Mouse (Mus musculus): ENCODE results near the gene Dnajc27. TPM values are rescaled to one million over a fixed set of nuclear protein-coding genes. Genes with fewer than 3 reads are reported as not detected.

Gene Dnajc27
- polyA plus RNA-seq, 1 experiment from 2014 or later, result 22.4 TPM

- no peak overlapping the region for H3K9ac ChIP-seq
- no peaks in the 10 kb centered on the region; the same call in 1 of the 2 replicates for H3K36me3 ChIP-seq (replicated peaks)
- no peak for ATAC-seq (replicated peaks)
- H3K4me2 ChIP-seq, result no peak overlapping the region
- H3K4me1 ChIP-seq, result no peaks in the 10 kb centered on the region
- no peaks in the 10 kb centered on the region for H3K27me3 ChIP-seq (replicated peaks)
- no peaks in the 10 kb centered on the region for H3K9me3 ChIP-seq
- no peak overlapping the region for H3K4me3 ChIP-seq
- 87% methylated on average over 9 of the region's 9 CpGs for WGBS
- no peak overlapping the region for H3K27ac ChIP-seq
Measured at GRCm38 (mm10) chr12:4116132-4116531, 33.7 kb downstream of the Dnajc27 start.

- Histone ChIP-seq H3K4me1 (no peaks in the 10 kb centered on the region), H3K9me3 (no peaks in the 10 kb centered on the region), H3K9ac (no peak overlapping the region), H3K4me3 (no peak overlapping the region), H3K4me2 (no peak overlapping the region), H3K27me3 (replicated peaks) (no peaks in the 10 kb centered on the region), H3K27ac (no peak overlapping the region), H3K36me3 (replicated peaks) (no peaks in the 10 kb centered on the region; the same call in 1 of the 2 replicates)
- ATAC-seq (replicated peaks), result no peak
- WGBS, result 85% methylated on average over 3 of the region's 3 CpGs
Measured at GRCm38 (mm10) chr12:4117136-4117535, 34.8 kb downstream of the Dnajc27 start.

GRCm38 (mm10) chr12:4117579-4117978 lies 35.2 kb downstream of the Dnajc27 start:
- Histone ChIP-seq H3K27me3 (replicated peaks) (no peaks in the 10 kb centered on the region), H3K4me1 (no peaks in the 10 kb centered on the region), H3K9me3 (no peaks in the 10 kb centered on the region), H3K4me2 (no peak overlapping the region), H3K9ac (no peak overlapping the region), H3K4me3 (no peak overlapping the region), H3K27ac (no peak overlapping the region), H3K36me3 (replicated peaks) (no peaks in the 10 kb centered on the region; the same call in 1 of the 2 replicates)
- WGBS, result 77% methylated on average over 4 of the region's 4 CpGs
- ATAC-seq (replicated peaks), result no peak

- H3K27ac ChIP-seq, result no peak overlapping the region
- H3K27me3 ChIP-seq (replicated peaks), result no peaks in the 10 kb centered on the region
- H3K36me3 ChIP-seq (replicated peaks), result no peaks in the 10 kb centered on the region
- no peaks in the 10 kb centered on the region for H3K9me3 ChIP-seq
- ATAC-seq (replicated peaks), result no peak
- no peak overlapping the region for H3K4me3 ChIP-seq
- H3K4me1 ChIP-seq, result no peaks in the 10 kb centered on the region
- WGBS, result 85% methylated on average over 7 of the region's 7 CpGs
- H3K4me2 ChIP-seq, result no peak overlapping the region
- no peak overlapping the region for H3K9ac ChIP-seq
Measured at GRCm38 (mm10) chr12:4127346-4127745, 45.0 kb downstream of the Dnajc27 start.

GRCm38 (mm10) chr12:4132941-4133846 lies 50.8 kb downstream of the Dnajc27 start, which contains the start of gene Adcy3:
Gene Adcy3, plus strand, starts transcription at chr12:4133103.
- ATAC-seq (replicated peaks), result peak; percentile 89
- H3K9me3 ChIP-seq, result no peaks in the 10 kb centered on the region
- peak within 1 kb of the TSS; percentile 66 for H3K9ac ChIP-seq
- no peaks in the 10 kb centered on the region for H3K27me3 ChIP-seq (replicated peaks)
- peak within 1 kb of the TSS; percentile 87 for H3K4me2 ChIP-seq
- peak within 1 kb of the TSS; percentile 61 for H3K4me3 ChIP-seq
- peaks cover 34% of the 10 kb centered on the region for H3K4me1 ChIP-seq
- H3K36me3 ChIP-seq (replicated peaks), result no peaks in the 10 kb centered on the region
- H3K27ac ChIP-seq, result peak within 1 kb of the TSS; percentile 75
- 2% methylated on average over 68 of the region's 83 CpGs for WGBS

GRCm38 (mm10) chr12:4133847-4134212 lies 51.4 kb downstream of the Dnajc27 start:
- Histone ChIP-seq H3K9me3 (no peaks in the 10 kb centered on the region), H3K27me3 (replicated peaks) (no peaks in the 10 kb centered on the region), H3K4me1 (peaks cover 34% of the 10 kb centered on the region), H3K36me3 (replicated peaks) (no peaks in the 10 kb centered on the region), H3K4me3 (peak overlapping the region; percentile 61), H3K4me2 (peak overlapping the region; percentile 87), H3K9ac (peak overlapping the region; percentile 66), H3K27ac (peak overlapping the region; percentile 75)
- WGBS, result 33% methylated on average over 11 of the region's 11 CpGs
- ATAC-seq (replicated peaks), result peak; percentile 51

GRCm38 (mm10) chr12:4143179-4143578 lies 60.8 kb downstream of the Dnajc27 start:
- no peaks in the 10 kb centered on the region for H3K9me3 ChIP-seq
- no peak overlapping the region for H3K4me2 ChIP-seq
- no peak overlapping the region for H3K4me3 ChIP-seq
- no peaks in the 10 kb centered on the region for H3K36me3 ChIP-seq (replicated peaks)
- H3K4me1 ChIP-seq, result no peaks in the 10 kb centered on the region
- H3K27ac ChIP-seq, result no peak overlapping the region
- ATAC-seq (replicated peaks), result no peak
- H3K27me3 ChIP-seq (replicated peaks), result no peaks in the 10 kb centered on the region
- 88% methylated on average over 5 of the region's 5 CpGs for WGBS
- no peak overlapping the region for H3K9ac ChIP-seq

- Histone ChIP-seq H3K9me3 (no peaks in the 10 kb centered on the region), H3K27ac (no peak overlapping the region), H3K36me3 (replicated peaks) (no peaks in the 10 kb centered on the region), H3K4me1 (no peaks in the 10 kb centered on the region), H3K9ac (no peak overlapping the region), H3K27me3 (replicated peaks) (no peaks in the 10 kb centered on the region), H3K4me3 (no peak overlapping the region), H3K4me2 (no peak overlapping the region)
- ATAC-seq (replicated peaks), result no peak
- 88% methylated on average over 2 of the region's 2 CpGs for WGBS
Measured at GRCm38 (mm10) chr12:4150936-4151335, 68.6 kb downstream of the Dnajc27 start.

GRCm38 (mm10) chr12:4151969-4152368 lies 69.6 kb downstream of the Dnajc27 start:
- WGBS, result 88% methylated on average over 3 of the region's 3 CpGs
- no peak for ATAC-seq (replicated peaks)
- H3K9me3 ChIP-seq, result no peaks in the 10 kb centered on the region
- no peaks in the 10 kb centered on the region for H3K27me3 ChIP-seq (replicated peaks)
- no peak overlapping the region for H3K9ac ChIP-seq
- H3K4me2 ChIP-seq, result no peak overlapping the region
- H3K27ac ChIP-seq, result no peak overlapping the region
- no peaks in the 10 kb centered on the region for H3K36me3 ChIP-seq (replicated peaks)
- H3K4me1 ChIP-seq, result no peaks in the 10 kb centered on the region
- no peak overlapping the region for H3K4me3 ChIP-seq

GRCm38 (mm10) chr12:4157466-4157865 lies 75.1 kb downstream of the Dnajc27 start:
- no peak overlapping the region for H3K27ac ChIP-seq
- ATAC-seq (replicated peaks), result no peak
- H3K9me3 ChIP-seq, result no peaks in the 10 kb centered on the region
- H3K4me1 ChIP-seq, result no peaks in the 10 kb centered on the region
- H3K9ac ChIP-seq, result no peak overlapping the region
- H3K4me2 ChIP-seq, result no peak overlapping the region
- no peaks in the 10 kb centered on the region for H3K36me3 ChIP-seq (replicated peaks)
- H3K27me3 ChIP-seq (replicated peaks), result no peaks in the 10 kb centered on the region
- 85% methylated on average over 2 of the region's 2 CpGs for WGBS
- H3K4me3 ChIP-seq, result no peak overlapping the region

- Histone ChIP-seq H3K4me3 (no peak overlapping the region), H3K27me3 (replicated peaks) (no peaks in the 10 kb centered on the region), H3K9me3 (no peaks in the 10 kb centered on the region), H3K9ac (no peak overlapping the region), H3K4me2 (no peak overlapping the region), H3K4me1 (no peaks in the 10 kb centered on the region), H3K36me3 (replicated peaks) (no peaks in the 10 kb centered on the region), H3K27ac (no peak overlapping the region)
- no peak for ATAC-seq (replicated peaks)
- 96% methylated on average over 3 of the region's 3 CpGs for WGBS
Measured at GRCm38 (mm10) chr12:4158179-4158578, 75.8 kb downstream of the Dnajc27 start.

- H3K36me3 ChIP-seq (replicated peaks), result no peaks in the 10 kb centered on the region
- no peak overlapping the region for H3K4me3 ChIP-seq
- H3K4me1 ChIP-seq, result no peaks in the 10 kb centered on the region
- no peaks in the 10 kb centered on the region for H3K27me3 ChIP-seq (replicated peaks)
- no peak overlapping the region for H3K4me2 ChIP-seq
- H3K9me3 ChIP-seq, result no peaks in the 10 kb centered on the region
- H3K9ac ChIP-seq, result no peak overlapping the region
- H3K27ac ChIP-seq, result no peak overlapping the region
- WGBS, result 88% methylated on average over 7 of the region's 7 CpGs
- ATAC-seq (replicated peaks), result no peak
Measured at GRCm38 (mm10) chr12:4158868-4159632, 76.7 kb downstream of the Dnajc27 start.

Data from midbrain, embryonic 15.5 days (tissue).